Mouse (Mus musculus) lung, adult 2 months (tissue): ENCODE measurements at regions not wholly inside any gene's neighbourhood (a gene's known extent, or its start where the extent isn't known, plus 50 kb on each side); places are given as distances from the start of the nearest gene placed in this dataset.

Source experiments
- CTCF ChIP-seq: fragments of 200-500 bp; IDR thresholded peaks from 2 replicates; pipeline ENCODE4 v1.5.1; 2011; ENCODE audit warnings: mild to moderate bottlenecking, low read length, control low read depth; ENCODE audit not compliant: insufficient read depth
- POLR2A ChIP-seq: fragments of 200-500 bp; IDR thresholded peaks from 2 replicates; pipeline ENCODE4 v1.6.1; 2011; ENCODE audit warnings: low read depth, mild to moderate bottlenecking, control low read depth, low read length, borderline replicate concordance; ENCODE audit errors: extremely low read depth

GRCm38 (mm10) chr2:61100854-61101253 lies 137.9 kb upstream of the Rbms1 start:
- TF ChIP-seq CTCF = no peak
- no peak for TF ChIP-seq POLR2A
